Mouse (Mus musculus): ENCODE data around the gene Arrdc2. TPM values are rescaled to one million over a fixed set of nuclear protein-coding genes. Genes with fewer than 3 reads are reported as not detected.
A peak's percentile ranks its signal among the peaks of the same experiment; 100 is the strongest.
"Not testable (repeated sequence)": the region's sequence is repeated elsewhere in the genome, so short reads cannot be mapped to it uniquely, and the experiment has no call there.

Arrdc2 gene
- total RNA-seq, 2 experiments from 2014 or later, result 14.6 to 15.7 TPM

DNA sequence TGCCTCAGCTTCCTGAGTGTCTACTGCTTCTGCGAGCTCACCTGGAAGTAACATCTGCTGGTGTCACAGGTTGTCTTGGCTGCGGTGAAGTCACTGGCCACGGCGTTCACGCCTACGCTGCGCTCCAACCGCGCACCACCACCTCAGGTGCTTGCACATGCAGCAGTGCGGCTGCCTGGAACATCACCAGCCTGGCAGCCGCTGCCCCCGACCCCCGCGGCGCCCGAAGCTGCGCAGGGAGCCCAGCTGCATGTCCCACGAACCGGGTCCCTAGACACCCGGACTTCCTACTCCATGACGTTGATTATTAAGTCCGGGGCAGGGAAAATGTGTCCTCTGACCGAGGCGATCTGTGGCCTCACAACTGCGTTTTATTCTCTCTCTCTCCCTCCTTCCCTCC, 3.0 kb upstream of the Arrdc2 start:
- DNase-seq (ENCODE audit: low spot score in 2 of 2), result no peak

DNA sequence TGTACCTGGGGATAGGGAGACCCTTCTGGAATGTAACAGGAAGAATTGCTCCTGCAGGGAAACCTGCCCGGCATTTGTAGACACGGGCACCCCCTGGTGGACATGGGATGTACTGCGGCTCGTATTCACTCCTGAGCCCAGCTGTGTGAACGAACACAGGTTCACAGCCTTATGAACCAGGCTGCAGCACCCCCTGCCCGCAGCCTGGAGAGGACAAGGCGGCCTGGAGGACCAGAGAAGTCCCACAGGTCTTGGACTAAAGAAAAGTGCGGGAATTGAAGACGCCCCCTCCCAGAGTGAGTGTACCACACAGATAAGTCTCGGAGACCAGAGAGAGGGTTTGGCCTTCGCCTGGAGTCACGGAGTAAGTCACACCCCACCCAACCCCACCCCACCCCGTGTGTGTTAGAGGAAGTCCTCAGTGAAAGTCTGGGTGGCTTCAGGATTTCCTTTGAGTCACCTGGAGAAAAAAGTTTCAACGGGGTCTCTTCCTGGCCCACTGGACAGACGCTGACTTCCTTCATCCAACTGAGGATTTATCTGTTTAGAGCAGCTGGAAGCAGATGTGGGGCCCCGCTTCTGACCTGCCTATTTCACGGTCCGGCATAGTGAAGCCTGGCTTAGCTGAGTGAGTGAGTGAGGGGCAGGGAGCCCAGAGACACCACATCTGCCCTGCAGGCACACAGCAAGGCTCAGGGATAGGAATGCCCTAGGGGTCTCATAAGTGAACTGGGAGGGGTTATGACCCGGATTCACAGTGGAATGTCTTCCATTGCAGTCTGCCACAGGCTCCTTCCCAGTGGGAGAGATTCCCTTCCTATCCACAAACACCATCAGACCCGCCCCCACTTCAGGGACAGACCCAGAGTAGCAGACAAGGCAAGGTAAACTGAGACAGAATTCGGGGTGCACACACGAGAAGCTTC, 1.9 kb upstream of the Arrdc2 start:
- DNase-seq (ENCODE audit: low spot score in 2 of 2), result peak; percentile 83 to 86

GRCm38 (mm10) chr8:70840590-70840989, 1.1 kb upstream of the Arrdc2 start:
- DNase-seq (ENCODE audit: low spot score in 2 of 2), result no peak

- DNase-seq (ENCODE audit: low spot score in 2 of 2), result no peak
Observed at GRCm38 (mm10) chr8:70838654-70839407, 689 bp downstream of the Arrdc2 start.

- no peak for DNase-seq (ENCODE audit: low spot score in 2 of 2)
Observed at GRCm38 (mm10) chr8:70836666-70837065, 2.9 kb downstream of the Arrdc2 start.

- no peak for DNase-seq (ENCODE audit: low spot score in 2 of 2)
Observed at GRCm38 (mm10) chr8:70834071-70834470, 5.4 kb downstream of the Arrdc2 start.

DNA sequence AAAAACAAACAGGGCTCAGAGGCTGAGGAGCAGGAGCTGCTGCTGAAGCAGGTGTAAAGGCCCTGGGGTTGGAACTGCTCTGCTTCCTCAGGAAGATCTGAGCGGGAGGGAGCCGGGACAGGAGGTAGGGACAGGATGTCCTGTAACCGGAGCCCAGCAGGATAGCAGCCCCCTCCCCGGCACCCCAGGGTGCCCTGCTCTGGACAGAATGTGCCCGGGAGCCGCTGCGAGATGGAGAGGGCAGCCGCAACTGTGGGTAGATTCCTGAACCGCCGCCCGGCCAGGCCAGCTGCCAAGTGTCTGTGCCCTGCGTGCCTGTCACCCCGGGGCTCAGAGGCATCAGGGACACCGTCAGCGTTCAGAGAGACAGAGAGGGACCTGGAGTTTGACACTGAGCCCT, 6.0 kb downstream of the Arrdc2 start:
- DNase-seq (ENCODE audit: low spot score in 2 of 2), result no peak

- no peak for DNase-seq (ENCODE audit: low spot score in 2 of 2)
Observed at GRCm38 (mm10) chr8:70833018-70833482, 6.5 kb downstream of the Arrdc2 start.

DNA sequence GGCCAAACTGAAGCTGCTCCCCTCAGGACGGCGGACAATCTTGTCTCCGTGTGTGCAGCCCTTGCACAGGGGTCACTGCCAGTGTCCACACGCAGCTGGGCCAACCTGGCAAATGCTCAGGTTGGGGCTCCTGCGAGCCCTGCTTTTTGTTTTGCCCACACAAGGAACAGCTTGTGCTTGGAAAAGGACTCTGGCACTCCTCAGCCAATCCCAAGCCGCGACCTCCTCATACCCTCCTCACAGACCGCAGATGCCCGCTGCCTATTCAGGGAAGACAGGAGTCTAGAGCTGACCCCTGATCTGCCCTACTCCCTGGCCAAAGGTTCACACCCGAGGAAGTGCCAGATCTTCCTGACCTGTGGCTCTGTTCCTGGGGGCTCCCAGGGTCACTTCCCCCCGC, 7.1 kb downstream of the Arrdc2 start:
- DNase-seq (ENCODE audit: low spot score in 2 of 2), result no peak

GRCm38 (mm10) chr8:70831517-70831916, 8.0 kb downstream of the Arrdc2 start:
- DNase-seq (ENCODE audit: low spot score in 2 of 2), result no peak

GRCm38 (mm10) chr8:70827796-70828195, 11.7 kb downstream of the Arrdc2 start:
- DNase-seq (ENCODE audit: low spot score in 2 of 2), result no peak

DNA sequence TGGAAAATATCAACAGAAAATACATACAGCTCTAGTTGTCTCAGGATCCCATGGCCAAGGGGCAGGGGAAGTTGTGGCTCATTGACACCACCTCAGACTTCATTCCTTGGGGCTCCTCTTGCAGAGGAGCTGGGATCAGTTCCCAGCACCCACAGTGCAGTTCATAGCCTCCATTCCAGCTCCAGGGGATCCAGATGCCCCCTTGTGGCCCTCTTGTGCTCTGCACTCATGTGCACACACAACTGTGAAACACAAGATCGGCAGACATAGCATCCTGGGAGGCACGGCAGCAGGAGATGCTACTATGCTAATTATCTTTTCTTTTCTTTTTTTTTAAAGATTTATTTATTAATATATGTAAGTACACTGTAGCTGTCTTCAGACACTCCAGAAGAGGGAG, 12.5 kb downstream of the Arrdc2 start:
- DNase-seq (ENCODE audit: low spot score in 2 of 2), result no peak

DNA sequence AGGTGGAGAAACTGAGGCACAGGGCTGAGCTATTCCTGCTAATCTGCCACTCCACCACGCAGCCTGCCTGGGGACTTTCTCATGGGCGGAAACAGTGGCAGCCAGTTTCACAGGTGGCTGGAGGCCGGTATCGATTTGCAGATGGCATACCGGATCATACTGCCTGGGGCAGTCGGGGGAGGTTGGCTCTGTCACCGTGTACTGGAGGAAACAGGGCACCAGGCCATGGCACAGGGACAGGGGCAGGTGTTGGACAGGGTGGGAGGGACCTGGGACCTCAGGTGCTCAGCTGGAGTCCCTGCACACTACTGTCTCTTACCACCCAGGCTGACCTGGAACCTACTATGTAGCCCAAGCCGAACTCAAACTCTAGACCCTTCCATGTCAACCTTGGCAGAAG, 13.7 kb downstream of the Arrdc2 start:
- no peak for DNase-seq (ENCODE audit: low spot score in 2 of 2)

DNA sequence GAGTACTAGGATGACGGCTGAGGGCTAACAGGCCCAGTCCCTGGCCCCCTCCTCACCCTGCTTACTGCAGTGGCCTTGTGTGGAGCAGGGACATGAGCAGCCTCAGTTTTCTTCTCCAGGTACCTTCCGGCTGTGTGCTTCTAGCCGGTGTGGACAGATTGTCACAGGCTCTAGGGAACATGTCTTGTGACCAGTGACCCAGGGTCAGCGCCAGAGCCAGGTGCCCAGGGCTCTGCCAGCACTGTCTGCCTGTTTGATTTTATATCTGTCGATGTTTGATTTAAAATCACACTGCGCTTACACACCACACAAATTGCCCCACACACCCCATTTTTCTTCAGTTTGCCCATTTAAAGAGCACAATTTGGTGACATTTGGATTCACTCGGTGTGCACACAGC, 15.7 kb downstream of the Arrdc2 start:
- no peak for DNase-seq (ENCODE audit: low spot score in 2 of 2)

DNA sequence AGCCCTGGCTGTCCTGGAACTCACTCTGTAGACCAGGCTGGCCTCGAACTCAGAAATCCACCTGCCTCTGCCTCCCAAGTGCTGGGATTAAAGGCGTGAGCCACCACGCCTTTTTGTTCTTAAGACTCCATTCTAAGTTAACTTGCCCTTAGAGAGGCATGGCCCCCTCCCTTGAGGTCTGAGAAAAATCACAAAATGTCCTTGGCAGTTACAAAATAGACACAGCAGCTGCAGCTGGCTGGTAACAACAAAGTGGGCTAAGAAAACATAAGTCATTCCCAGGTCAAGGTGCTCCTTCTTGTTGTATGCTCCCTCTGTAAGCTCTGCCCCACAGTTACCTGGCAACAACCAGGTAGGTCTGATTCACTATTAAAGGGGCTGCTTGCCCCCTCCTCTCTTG, 16.9 kb downstream of the Arrdc2 start:
- not testable (repeated sequence) for DNase-seq (ENCODE audit: low spot score in 2 of 2)

DNA sequence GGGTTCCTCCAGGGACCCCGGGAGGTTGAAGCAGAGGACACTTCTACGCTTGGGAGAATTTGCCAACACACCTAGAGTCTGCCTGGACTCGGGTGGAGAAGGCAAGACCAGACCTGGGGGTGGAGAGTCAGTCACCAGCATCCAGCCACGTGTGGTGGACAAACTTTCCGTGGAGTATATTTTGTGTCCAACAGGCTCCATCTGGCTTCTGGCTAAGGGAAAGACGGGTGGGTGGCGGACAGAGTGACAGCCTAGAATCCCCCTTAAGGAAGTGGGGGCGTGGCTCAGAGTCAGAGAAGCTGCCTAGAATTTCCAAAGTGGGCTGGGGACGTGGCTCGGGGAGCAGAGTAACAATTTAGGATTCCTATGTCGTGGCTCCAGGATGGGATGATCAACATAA, 17.5 kb downstream of the Arrdc2 start:
- DNase-seq (ENCODE audit: low spot score in 2 of 2), result no peak

- peak in 1 of 2 experiments; percentile 37 for DNase-seq (ENCODE audit: low spot score in 2 of 2)
Observed at GRCm38 (mm10) chr8:70821399-70821962, 18.0 kb downstream of the Arrdc2 start.

DNA sequence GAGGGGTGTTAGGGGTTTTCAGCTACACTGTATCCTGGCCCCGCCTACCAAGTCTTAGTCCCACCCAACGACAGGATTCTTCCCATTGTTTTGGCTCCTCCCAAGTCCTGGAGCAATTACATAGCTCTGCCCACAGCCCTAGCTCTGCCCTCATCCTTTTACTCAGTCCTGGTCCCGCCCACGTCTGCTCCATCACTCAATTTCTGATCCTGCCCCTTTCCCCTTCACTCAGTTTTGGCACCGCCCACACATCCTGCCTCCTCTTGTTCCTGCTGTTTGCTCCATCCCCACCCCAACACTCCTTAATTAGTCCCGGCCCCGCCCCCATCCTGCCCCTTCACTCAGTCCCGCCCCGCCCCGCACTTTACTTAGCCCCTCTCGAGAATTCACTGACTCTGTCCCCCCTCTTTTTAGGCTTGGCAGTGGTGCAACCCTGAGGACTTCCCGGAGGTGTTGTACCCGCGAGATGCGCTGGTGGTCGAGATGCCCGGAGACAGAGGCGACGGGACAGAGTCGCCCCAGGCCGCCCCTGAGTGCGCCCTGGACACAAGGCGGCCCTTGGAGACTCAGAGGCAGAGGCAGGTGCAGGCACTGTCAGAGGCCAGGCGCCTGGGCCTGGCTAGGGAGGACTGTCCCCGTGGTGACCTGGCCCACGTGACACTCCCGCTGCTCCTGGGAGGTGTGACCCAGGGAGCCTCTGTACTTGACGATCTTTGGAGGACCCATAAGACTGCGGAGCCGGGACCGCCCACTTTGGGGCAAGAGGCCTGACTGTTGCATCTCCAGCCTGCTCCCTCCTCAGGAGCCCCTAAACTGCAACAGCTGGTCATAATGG, 19.2 kb downstream of the Arrdc2 start:
- no peak for DNase-seq (ENCODE audit: low spot score in 2 of 2)

DNA sequence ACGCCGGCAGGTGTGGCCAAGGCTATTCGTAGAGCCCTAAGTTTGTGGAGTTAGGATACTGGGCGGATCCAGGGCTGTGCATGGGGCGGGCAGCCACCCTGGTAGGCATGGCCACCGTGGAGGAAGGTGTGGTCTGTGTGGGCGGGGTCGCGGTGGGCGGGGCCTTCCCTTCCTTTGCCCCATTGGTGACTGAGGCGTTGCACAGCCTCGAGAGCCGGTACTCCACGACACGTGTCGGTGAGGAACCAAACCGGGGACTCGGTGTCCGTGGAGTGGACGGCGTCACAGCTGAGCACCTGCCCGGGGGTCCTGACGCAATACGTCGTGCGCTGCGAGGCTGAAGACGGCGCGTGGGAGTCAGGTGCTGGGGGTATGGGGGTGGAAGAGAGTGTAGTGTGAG, 22.8 kb downstream of the Arrdc2 start:
- no peak for DNase-seq (ENCODE audit: low spot score in 2 of 2)

- DNase-seq (ENCODE audit: low spot score in 2 of 2), result no peak
Observed at GRCm38 (mm10) chr8:70812885-70813284, 26.6 kb downstream of the Arrdc2 start.

- DNase-seq (ENCODE audit: low spot score in 2 of 2), result no peak
Observed at GRCm38 (mm10) chr8:70812055-70812454, 27.5 kb downstream of the Arrdc2 start.

All from adrenal gland, postnatal 4 days (tissue).